Mouse (Mus musculus) hindbrain, embryonic 16.5 days (tissue): ENCODE measurements at regions not wholly inside any gene's neighbourhood (a gene's known extent, or its start where the extent isn't known, plus 50 kb on each side); places are given as distances from the start of the nearest gene placed in this dataset.

Experiments
- ATAC-seq: fragments of 200-750 bp; cut with Nextera tagmentation; 2 replicates; pipeline ENCODE4 v1.8.0; 2017; ENCODE audit warnings: moderate TSS enrichment, moderate library complexity
- H3K27ac ChIP-seq: fragments of 300-500 bp; sonication (generic); 2 replicates; pipeline ENCODE4 v1.5.1; 2014; ENCODE audit warnings: low read depth, mild to moderate bottlenecking, control low read depth, low read length, moderate library complexity
- H3K27me3 ChIP-seq: fragments of 300-500 bp; sonication (generic); replicated peaks from 2 replicates; pipeline ENCODE4 v1.6.1; 2014; ENCODE audit warnings: low read length; ENCODE audit not compliant: control insufficient read depth, insufficient read depth
- H3K36me3 ChIP-seq: fragments of 300-500 bp; sonication (generic); 2 replicates; pipeline ENCODE4 v1.6.1; 2014; ENCODE audit warnings: mild to moderate bottlenecking, low read length, moderate library complexity, mixed read lengths; ENCODE audit not compliant: control insufficient read depth, insufficient read depth
- H3K4me1 ChIP-seq: fragments of 300-500 bp; sonication (generic); 2 replicates; pipeline ENCODE4 v1.6.1; 2014; ENCODE audit warnings: low read depth, low read length; ENCODE audit not compliant: control insufficient read depth, insufficient read depth
- H3K4me2 ChIP-seq: fragments of 300-500 bp; sonication (generic); 2 replicates; pipeline ENCODE4 v1.6.1; 2014; ENCODE audit warnings: mild to moderate bottlenecking, low read length, control low read depth, moderate library complexity
- H3K4me3 ChIP-seq: fragments of 300-500 bp; sonication (generic); 2 replicates; pipeline ENCODE4 v1.5.1; 2014; ENCODE audit warnings: mild to moderate bottlenecking, low read length, control low read depth, moderate library complexity
- H3K9ac ChIP-seq: fragments of 300-500 bp; sonication (generic); 2 replicates; pipeline ENCODE4 v1.6.1; 2014; ENCODE audit warnings: low read depth, mild to moderate bottlenecking, control low read depth, low read length, moderate library complexity
- H3K9me3 ChIP-seq: fragments of 300-500 bp; sonication (generic); 2 replicates; pipeline ENCODE4 v1.6.1; 2014; ENCODE audit warnings: mild to moderate bottlenecking, low read length, moderate library complexity; ENCODE audit not compliant: control insufficient read depth
- WGBS: fragments of 180-500 bp; shearing (Covaris S2); extraction: QIAGEN DNeasy Blood & Tissue Kit; methylation state at CpG from one replicate; pipeline ENCODE4 v1.1.7; 2014; 5-methylcytosine and 5-hydroxymethylcytosine counted together

DNA sequence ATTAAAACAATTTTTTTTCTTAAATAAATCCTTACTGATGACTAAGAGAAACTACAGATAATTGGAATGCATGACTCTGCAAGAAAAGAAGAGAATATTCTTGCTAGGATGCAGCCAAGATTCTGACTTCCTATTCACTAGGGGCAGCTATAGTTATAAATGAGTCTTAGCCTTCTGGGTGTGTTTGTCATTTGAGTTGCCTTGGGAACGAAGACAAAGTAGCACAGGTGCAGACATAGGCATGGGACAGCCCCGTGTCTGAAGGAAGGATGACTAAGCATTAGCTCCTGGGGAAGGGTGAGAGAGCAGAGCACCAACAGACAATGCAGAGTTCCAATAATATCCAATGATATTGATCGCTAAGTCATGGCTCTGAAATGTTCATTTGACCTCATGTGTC is 144.3 kb upstream of the Tgfbr2 start:
- H3K9ac ChIP-seq: no peak overlapping the region
- no peak overlapping the region for H3K4me3 ChIP-seq
- H3K9me3 ChIP-seq: no peaks in the 10 kb centered on the region
- no peaks in the 10 kb centered on the region for H3K27me3 ChIP-seq
- ATAC-seq: no peak
- WGBS: 79% methylated on average over 3 of the region's 3 CpGs
- H3K4me2 ChIP-seq: no peak overlapping the region
- H3K27ac ChIP-seq: no peak overlapping the region
- no peaks in the 10 kb centered on the region for H3K36me3 ChIP-seq
- H3K4me1 ChIP-seq: no peaks in the 10 kb centered on the region

DNA sequence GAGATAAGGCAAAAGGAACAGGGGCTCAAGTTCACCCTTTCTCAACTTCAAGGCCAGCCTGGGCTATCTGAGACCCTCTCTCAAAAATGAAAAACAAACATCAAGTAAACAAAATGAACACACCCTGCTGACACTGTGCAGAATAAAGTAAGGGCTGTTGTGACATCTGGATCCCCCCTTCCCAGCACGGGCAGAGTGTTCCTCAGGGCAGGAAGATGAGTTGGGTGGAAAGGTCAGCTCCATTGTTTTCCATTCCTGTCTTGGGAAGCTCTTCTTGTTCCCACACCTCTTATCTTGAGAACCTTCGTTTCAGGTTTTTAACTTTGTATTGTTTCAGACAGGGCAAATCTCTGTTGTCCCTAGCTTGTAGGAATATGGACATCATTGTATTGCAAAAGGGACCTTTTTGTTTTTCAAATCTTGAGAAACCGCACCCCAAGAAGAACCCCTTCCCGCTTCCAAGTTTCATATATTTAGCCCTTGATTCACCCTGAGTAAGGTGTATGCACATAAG is 141.5 kb upstream of the Tgfbr2 start:
- ATAC-seq: no peak
- whole genome bisulfite sequencing: 79% methylated on average over 4 of the region's 4 CpGs
- Histone ChIP-seq H3K27me3 (no peaks in the 10 kb centered on the region), H3K27ac (no peak overlapping the region), H3K9ac (no peak overlapping the region), H3K36me3 (no peaks in the 10 kb centered on the region), H3K9me3 (no peaks in the 10 kb centered on the region), H3K4me3 (no peak overlapping the region), H3K4me2 (no peak overlapping the region), H3K4me1 (no peaks in the 10 kb centered on the region)

DNA sequence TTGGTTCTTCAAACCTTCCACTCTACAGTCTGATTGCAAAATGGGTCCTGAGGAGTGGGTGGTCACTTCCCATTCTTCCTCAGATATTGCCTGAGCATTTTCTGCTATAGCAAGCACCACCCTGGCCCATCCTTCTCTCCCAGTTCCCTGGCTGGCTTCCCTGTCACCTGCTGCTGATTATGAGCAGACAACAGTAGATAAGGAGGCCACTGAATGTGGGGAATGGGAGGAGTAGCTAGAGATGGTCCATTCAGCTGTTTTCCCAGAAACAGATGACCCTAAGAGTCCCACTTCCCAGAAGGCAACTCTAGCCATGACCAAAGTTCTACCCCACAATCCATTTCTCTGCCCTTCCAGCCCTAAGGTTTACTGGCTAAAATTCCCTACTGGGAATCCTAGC is 139.6 kb upstream of the Tgfbr2 start:
- no peak for ATAC-seq
- no peaks in the 10 kb centered on the region for H3K9me3 ChIP-seq
- H3K27me3 ChIP-seq: no peaks in the 10 kb centered on the region
- no peak overlapping the region for H3K4me2 ChIP-seq
- H3K4me3 ChIP-seq: no peak overlapping the region
- no peak overlapping the region for H3K27ac ChIP-seq
- no peak overlapping the region for H3K9ac ChIP-seq
- H3K36me3 ChIP-seq: no peaks in the 10 kb centered on the region
- H3K4me1 ChIP-seq: no peaks in the 10 kb centered on the region

DNA sequence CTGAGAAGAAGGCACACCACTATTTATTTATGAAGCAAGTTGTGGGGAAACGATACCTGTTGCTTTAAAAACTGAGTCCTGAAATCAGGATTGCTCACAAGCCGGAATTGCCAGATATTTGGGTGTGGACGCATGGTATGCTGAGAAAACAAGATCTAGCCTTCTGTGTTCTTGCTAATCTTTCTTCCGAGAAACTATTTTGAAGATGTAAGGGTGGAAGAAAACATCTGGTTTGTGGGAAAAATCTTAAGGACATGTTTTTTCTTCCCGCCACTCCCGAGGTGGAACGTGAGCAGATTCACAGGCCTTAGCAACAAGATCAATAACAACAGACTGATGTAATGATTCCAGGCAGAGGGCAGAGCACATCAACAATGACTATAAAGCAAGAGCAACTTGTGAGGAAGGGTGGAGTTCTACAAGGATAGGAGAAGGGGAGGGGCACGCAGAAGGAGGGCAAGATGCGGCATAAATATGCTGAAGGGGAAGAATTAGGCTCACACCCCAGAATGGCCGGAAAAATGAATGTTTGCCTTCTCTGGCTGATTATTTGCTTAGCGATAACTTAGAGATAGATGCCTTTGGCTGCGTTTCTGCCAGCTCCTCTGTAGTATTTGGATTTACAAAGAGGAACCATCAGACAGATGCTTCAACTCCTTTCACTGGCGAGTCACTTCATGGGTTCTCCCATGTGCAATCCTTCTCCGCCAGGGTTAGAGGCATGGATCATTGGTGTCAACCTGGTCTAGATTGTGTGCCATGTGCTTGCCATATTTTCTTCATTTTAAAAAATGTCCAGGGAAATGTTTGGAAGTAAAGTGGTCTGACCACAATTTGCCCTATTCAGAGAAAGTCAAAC is 139.0 kb upstream of the Tgfbr2 start:
- no peak for ATAC-seq
- H3K9ac ChIP-seq: no peak overlapping the region
- no peak overlapping the region for H3K27ac ChIP-seq
- H3K4me2 ChIP-seq: no peak overlapping the region
- no peaks in the 10 kb centered on the region for H3K27me3 ChIP-seq
- no peak overlapping the region for H3K4me3 ChIP-seq
- H3K4me1 ChIP-seq: no peaks in the 10 kb centered on the region
- no peaks in the 10 kb centered on the region for H3K36me3 ChIP-seq
- WGBS: 83% methylated on average over 14 of the region's 14 CpGs
- no peaks in the 10 kb centered on the region for H3K9me3 ChIP-seq

DNA sequence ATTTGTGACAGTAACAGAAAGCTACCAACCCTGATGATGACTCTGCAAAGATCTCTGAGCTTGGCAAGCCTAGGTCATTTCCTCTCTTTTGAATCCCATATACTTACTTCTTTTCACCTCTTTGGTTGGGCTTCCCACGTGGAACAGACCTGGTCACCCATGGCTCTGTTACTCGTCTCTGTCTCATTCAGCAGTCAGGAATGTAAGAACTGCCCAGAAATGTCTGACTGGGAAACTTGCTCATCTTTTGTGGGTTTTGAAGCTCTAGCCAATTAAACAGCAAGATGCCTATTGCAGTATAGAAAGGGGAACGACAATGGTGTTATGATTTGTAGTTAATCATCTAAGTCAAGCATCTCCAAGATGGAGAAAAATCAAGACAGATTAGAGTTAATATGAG is 136.2 kb upstream of the Tgfbr2 start:
- Histone ChIP-seq H3K36me3 (no peaks in the 10 kb centered on the region), H3K9ac (no peak overlapping the region), H3K4me3 (no peak overlapping the region), H3K27ac (no peak overlapping the region), H3K27me3 (no peaks in the 10 kb centered on the region), H3K9me3 (peaks cover 3% of the 10 kb centered on the region; the same call in 1 of the 2 replicates), H3K4me1 (no peaks in the 10 kb centered on the region), H3K4me2 (no peak overlapping the region)
- no peak for ATAC-seq
- 76% methylated on average over 3 of the region's 3 CpGs for WGBS

DNA sequence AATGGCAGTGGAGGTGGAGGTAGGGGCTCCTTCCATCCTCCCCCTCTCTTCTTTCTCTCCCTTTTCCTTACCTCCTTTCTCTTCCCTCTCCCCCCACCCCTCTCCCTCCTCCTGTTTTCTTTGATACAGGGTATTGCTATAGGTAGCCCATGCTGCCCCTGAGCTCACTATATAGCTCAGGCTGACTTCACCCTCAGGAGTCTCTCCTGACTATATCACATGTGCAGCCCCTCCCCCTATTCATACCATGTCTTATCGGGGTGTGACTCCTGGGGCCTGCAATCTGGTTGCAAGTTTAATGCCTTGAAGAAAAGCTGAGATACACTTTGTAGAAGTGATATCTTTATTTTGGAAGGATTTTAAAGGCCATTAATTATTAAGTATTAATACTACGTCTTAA is 126.4 kb upstream of the Tgfbr2 start:
- no peak for ATAC-seq

DNA sequence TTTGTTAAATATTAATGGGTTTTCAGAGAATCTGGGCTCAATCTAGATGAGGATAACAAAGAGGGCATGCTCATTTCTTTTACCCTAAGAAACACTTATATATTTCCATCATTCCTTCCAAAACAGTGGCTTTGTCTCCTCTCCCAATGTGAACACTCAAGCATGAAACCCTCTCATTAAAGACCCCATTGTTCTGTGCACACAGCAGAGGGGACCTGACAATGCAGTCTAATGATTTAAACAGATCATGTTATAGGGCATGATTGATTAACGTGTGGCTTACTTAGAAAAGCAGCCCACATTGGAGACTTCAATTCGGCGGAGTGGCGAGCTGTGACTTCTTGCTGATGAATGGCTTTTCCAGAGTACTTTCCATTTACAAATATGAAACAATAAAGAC is 123.6 kb upstream of the Tgfbr2 start:
- no peak overlapping the region for H3K27ac ChIP-seq
- H3K27me3 ChIP-seq: no peaks in the 10 kb centered on the region
- no peak overlapping the region for H3K4me2 ChIP-seq
- no peak overlapping the region for H3K9ac ChIP-seq
- ATAC-seq: no peak
- no peaks in the 10 kb centered on the region for H3K36me3 ChIP-seq
- no peaks in the 10 kb centered on the region for H3K9me3 ChIP-seq
- H3K4me1 ChIP-seq: no peaks in the 10 kb centered on the region
- H3K4me3 ChIP-seq: no peak overlapping the region
- 19% methylated on average over 4 of the region's 4 CpGs for WGBS

More for the DNA sequence above, 126.4 kb upstream of the Tgfbr2 start:
- H3K9me3 ChIP-seq: no peaks in the 10 kb centered on the region
- no peak overlapping the region for H3K4me3 ChIP-seq
- no peaks in the 10 kb centered on the region for H3K36me3 ChIP-seq
- no peaks in the 10 kb centered on the region for H3K4me1 ChIP-seq
- WGBS: 74% methylated on average over 2 of the region's 2 CpGs
- no peaks in the 10 kb centered on the region for H3K27me3 ChIP-seq
- H3K4me2 ChIP-seq: no peak overlapping the region
- no peak overlapping the region for H3K9ac ChIP-seq
- H3K27ac ChIP-seq: no peak overlapping the region

DNA sequence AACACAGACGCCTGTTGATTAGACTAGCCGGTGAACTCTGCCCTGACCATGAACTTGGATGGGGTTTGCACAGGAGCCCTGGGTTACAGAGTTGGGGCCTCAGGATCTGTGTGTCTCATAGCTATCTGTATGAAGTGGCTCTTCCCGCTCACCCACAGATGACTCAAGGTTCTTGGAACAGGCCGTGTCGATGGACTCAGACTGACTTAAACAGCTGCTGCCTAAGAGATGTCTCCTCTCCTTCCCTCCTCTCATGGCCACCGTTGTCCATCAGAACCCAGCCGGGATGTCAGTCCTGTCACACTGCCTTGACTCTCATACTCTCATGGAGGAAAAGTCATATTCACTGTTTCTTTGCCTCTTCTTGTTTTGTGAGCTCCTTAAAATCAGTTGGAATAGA is 121.2 kb upstream of the Tgfbr2 start:
- Histone ChIP-seq H3K36me3 (no peaks in the 10 kb centered on the region), H3K4me3 (no peak overlapping the region), H3K27me3 (no peaks in the 10 kb centered on the region), H3K9me3 (no peaks in the 10 kb centered on the region), H3K4me1 (no peaks in the 10 kb centered on the region), H3K27ac (no peak overlapping the region), H3K4me2 (no peak overlapping the region), H3K9ac (no peak overlapping the region)
- 89% methylated on average over 7 of the region's 7 CpGs for WGBS
- ATAC-seq: no peak

DNA sequence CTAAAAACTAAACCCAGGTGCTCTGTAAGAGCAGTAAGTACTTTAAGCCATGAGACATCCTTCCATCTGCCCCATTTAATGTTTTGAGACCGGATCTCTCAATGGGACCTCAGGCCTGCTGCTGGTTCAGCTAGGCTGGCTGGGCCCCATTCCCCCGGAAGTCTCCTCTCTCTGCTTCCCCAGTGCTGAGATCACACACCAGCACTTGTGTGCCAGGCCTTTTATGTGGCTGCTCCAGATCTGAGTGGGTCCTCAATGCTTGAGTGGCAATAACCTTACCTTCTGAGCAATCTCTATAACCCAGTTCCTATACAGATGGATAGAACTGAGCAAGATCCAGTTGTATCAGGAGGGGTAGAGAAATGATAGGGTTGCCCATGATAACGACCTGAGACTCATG is 118.9 kb upstream of the Tgfbr2 start:
- Histone ChIP-seq H3K36me3 (no peaks in the 10 kb centered on the region), H3K27ac (no peak overlapping the region), H3K4me2 (no peak overlapping the region), H3K4me1 (no peaks in the 10 kb centered on the region), H3K27me3 (no peaks in the 10 kb centered on the region), H3K9me3 (no peaks in the 10 kb centered on the region), H3K4me3 (no peak overlapping the region), H3K9ac (no peak overlapping the region)
- 89% methylated on average over 3 of the region's 3 CpGs for WGBS
- no peak for ATAC-seq
